Mouse (Mus musculus): ENCODE measurements around the gene Myo1d. TPM values are rescaled to one million over a fixed set of nuclear protein-coding genes. Genes with fewer than 3 reads are reported as not detected.

The Myo1d gene
- polyA plus RNA-seq, 1 experiment from 2014 or later: 30.5 TPM

DNA sequence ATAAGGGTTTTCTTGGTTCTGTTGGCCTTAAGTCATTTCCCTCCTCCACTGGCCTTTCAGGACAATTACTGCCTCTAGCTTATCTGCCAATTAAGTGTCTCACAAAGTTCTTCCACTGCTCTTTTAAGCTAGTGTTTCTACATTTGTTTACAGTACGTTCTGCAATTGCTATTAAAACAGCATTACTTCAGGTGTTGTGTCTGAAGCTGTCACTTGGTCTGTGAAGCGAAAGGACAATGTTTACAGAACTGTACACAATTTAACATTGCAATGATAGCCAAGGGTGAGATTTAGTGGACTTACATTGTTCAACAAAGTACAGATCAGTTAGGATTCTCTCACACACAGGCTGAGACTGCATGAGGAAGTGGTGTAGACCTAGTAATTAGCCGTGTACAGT is 67.6 kb downstream of the Myo1d start:
- no peak overlapping the region for H3K9ac ChIP-seq
- H3K4me3 ChIP-seq (replicated peaks): no peak overlapping the region
- H3K36me3 ChIP-seq: no peaks in the 10 kb centered on the region
- H3K4me1 ChIP-seq: no peaks in the 10 kb centered on the region; the same call in 1 of the 2 replicates
- H3K27ac ChIP-seq: no peak overlapping the region
- H3K9me3 ChIP-seq: no peaks in the 10 kb centered on the region
- 38% methylated on average over 3 of the region's 3 CpGs for WGBS
- no peaks in the 10 kb centered on the region for H3K27me3 ChIP-seq (replicated peaks)
- no peak for ATAC-seq (ENCODE audit: insufficient read depth, low FRiP score, low read depth)
- no peak overlapping the region for H3K4me2 ChIP-seq

DNA sequence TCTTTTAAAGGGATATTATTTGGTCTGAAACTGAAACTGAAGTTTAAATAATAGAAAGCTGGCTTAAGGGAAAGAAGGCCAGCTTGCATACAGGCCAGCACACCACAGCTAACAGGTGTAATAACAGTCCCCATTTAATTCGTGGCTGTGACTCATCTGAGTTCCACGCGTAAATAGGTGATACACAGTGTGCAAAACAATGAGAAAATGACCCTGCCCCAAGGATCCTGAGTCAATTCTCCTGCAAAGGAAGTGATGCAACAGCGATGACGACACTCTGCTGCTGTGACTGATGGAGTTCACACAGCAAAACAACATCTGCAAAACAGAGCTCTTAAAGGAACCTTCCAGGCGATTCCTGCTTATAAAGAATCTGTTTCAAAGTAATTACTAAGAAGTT is 68.5 kb downstream of the Myo1d start:
- H3K36me3 ChIP-seq: no peaks in the 10 kb centered on the region
- H3K27me3 ChIP-seq (replicated peaks): no peaks in the 10 kb centered on the region
- ATAC-seq (ENCODE audit: insufficient read depth, low FRiP score, low read depth): no peak
- H3K4me2 ChIP-seq: no peak overlapping the region
- no peak overlapping the region for H3K27ac ChIP-seq
- WGBS: 56% methylated on average over 6 of the region's 6 CpGs
- no peaks in the 10 kb centered on the region for H3K9me3 ChIP-seq
- H3K9ac ChIP-seq: no peak overlapping the region
- H3K4me3 ChIP-seq (replicated peaks): no peak overlapping the region
- no peaks in the 10 kb centered on the region; the same call in 1 of the 2 replicates for H3K4me1 ChIP-seq

DNA sequence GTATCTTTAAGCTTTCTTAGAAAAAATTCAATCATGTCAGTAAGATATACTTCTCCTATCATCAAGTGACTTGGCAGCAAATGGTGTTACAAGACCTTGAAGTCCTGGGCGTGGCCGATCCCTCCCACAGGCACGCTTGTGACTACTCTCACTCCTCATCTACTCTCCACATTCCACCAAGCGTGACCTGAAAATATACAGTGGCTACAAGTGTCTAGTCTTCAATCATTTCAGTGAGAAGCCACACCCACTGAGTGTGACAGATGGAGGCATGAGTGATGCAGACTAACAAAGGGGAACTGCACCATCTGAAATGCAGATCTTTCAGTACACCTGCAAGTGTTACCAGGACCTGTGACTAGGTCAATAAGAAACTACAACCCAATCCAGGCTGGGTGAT is 79.2 kb downstream of the Myo1d start:
- Histone ChIP-seq H3K4me1 (no peaks in the 10 kb centered on the region), H3K4me2 (no peak overlapping the region), H3K27me3 (replicated peaks) (no peaks in the 10 kb centered on the region), H3K9me3 (no peaks in the 10 kb centered on the region), H3K4me3 (replicated peaks) (no peak overlapping the region), H3K36me3 (no peaks in the 10 kb centered on the region), H3K27ac (no peak overlapping the region), H3K9ac (no peak overlapping the region)
- 59% methylated on average over 4 of the region's 4 CpGs for WGBS
- no peak for ATAC-seq (ENCODE audit: insufficient read depth, low FRiP score, low read depth)

DNA sequence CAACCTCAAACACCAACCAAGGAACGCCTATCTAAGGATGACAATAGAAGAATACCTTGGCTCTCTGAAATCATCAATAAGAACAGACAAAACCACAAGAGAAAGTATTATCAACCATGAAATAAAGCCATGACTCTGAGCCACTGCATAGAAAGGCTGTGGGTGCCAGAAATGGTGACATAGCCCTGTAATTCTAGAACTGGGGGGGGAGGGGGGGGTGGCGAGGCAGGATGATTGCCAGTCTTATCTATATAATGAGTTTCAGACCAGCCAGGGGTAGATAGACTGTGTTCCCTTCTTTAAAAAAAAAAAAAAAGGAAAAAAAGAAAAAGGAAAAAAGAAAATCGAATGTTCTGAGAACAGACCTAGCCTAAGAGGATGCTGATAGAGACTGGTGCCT is 81.1 kb downstream of the Myo1d start:
- no peaks in the 10 kb centered on the region for H3K9me3 ChIP-seq
- no peak overlapping the region for H3K9ac ChIP-seq
- no peaks in the 10 kb centered on the region for H3K4me1 ChIP-seq
- H3K4me2 ChIP-seq: no peak overlapping the region
- no peaks in the 10 kb centered on the region for H3K27me3 ChIP-seq (replicated peaks)
- ATAC-seq (ENCODE audit: insufficient read depth, low FRiP score, low read depth): no peak
- no peaks in the 10 kb centered on the region for H3K36me3 ChIP-seq
- H3K4me3 ChIP-seq (replicated peaks): no peak overlapping the region
- 68% methylated on average over 3 of the region's 3 CpGs for WGBS
- no peak overlapping the region for H3K27ac ChIP-seq

DNA sequence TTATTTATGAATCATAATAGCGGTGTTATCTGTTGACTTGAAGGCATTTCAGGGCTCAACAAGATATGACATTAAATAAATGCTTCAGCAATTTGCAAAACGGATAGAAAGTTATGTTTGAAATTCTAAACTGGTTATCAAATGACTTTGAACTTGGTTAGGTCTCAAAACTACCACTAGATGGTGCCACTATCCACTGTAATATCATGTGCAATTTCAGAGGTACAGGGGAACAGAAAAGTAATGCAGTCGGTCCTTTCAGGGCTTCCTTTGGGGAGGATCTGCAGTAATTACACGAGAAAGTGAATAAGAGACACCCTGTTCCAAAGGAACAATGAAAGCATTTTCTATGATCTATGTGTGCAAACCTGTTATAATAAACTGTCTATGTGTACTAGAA is 83.5 kb downstream of the Myo1d start:
- WGBS: 3% methylated on average over 4 of the region's 4 CpGs
- Histone ChIP-seq H3K9me3 (no peaks in the 10 kb centered on the region), H3K27ac (no peak overlapping the region), H3K4me2 (no peak overlapping the region), H3K36me3 (no peaks in the 10 kb centered on the region), H3K9ac (no peak overlapping the region), H3K27me3 (replicated peaks) (no peaks in the 10 kb centered on the region), H3K4me3 (replicated peaks) (no peak overlapping the region), H3K4me1 (no peaks in the 10 kb centered on the region)
- no peak for ATAC-seq (ENCODE audit: insufficient read depth, low FRiP score, low read depth)

DNA sequence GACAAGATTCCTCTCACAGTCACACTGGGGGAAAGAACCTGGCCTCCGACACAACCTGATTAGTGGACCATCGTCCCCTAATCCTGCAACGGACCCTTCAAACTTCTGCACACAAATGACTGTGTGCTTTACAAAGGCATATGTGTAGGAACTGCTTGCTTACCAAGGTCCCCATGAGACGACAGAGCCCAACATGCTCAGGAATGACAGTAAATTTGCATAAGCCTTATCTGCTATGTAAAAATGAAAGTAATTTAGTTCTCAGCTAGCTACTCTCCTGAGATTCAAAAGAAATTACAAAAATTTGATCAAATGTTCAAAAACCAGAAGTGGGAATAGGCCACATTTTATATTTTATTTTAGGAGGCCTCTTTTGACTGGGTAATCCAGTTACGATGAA is 95.2 kb downstream of the Myo1d start:
- Histone ChIP-seq H3K9ac (no peak overlapping the region), H3K36me3 (no peaks in the 10 kb centered on the region), H3K4me1 (no peaks in the 10 kb centered on the region), H3K4me3 (replicated peaks) (no peak overlapping the region), H3K27me3 (replicated peaks) (no peaks in the 10 kb centered on the region), H3K4me2 (no peak overlapping the region), H3K27ac (no peak overlapping the region), H3K9me3 (no peaks in the 10 kb centered on the region)
- WGBS: 85% methylated on average over 5 of the region's 5 CpGs
- no peak for ATAC-seq (ENCODE audit: insufficient read depth, low FRiP score, low read depth)

DNA sequence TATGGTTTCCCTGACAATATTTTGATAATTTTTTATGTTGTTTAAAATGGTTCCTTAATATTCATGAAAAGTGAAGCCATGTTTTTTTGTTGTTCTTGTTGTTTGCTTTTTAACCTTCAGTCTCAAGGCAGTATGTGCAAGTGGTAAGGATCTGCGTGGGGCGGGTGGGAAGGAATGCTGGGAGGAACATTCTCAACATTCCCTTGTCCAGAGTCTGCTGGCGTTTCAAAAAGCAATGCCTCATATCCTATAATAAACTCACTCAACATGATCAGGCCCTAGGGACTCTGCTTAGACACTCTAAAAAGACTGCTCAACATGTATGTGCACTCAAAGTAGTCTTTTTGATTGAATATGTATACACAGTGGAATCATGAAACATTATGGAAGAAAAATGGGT is 97.1 kb downstream of the Myo1d start:
- Histone ChIP-seq H3K4me3 (replicated peaks) (no peak overlapping the region), H3K4me1 (no peaks in the 10 kb centered on the region), H3K36me3 (no peaks in the 10 kb centered on the region), H3K9ac (no peak overlapping the region), H3K4me2 (no peak overlapping the region), H3K27me3 (replicated peaks) (no peaks in the 10 kb centered on the region), H3K27ac (no peak overlapping the region), H3K9me3 (no peaks in the 10 kb centered on the region)
- 50% methylated on average over 3 of the region's 3 CpGs for WGBS
- no peak for ATAC-seq (ENCODE audit: insufficient read depth, low FRiP score, low read depth)

DNA sequence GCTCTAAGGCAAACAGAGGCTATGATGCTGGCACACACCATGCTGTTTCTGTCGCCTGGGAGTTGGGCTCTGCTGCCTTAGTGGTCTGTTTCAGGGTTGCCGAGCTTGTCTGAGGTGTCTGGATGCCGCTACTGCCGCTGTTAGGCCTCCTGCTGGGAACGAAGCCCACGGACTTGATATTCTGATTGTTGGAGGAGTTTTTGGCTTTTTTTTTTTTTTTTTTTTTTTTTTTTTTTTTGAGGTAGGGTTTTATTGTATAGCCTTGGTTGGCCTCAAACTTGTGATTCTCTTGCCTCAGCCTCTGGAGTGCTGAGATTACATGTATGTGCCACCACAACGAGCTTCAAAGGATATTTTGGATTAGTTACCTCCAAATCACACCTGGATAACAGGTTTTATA is 106.8 kb downstream of the Myo1d start:
- no peaks in the 10 kb centered on the region for H3K36me3 ChIP-seq
- no peak overlapping the region for H3K4me2 ChIP-seq
- no peak for ATAC-seq (ENCODE audit: insufficient read depth, low FRiP score, low read depth)
- H3K4me3 ChIP-seq (replicated peaks): no peak overlapping the region
- no peaks in the 10 kb centered on the region for H3K27me3 ChIP-seq (replicated peaks)
- no peaks in the 10 kb centered on the region for H3K4me1 ChIP-seq
- H3K9me3 ChIP-seq: no peaks in the 10 kb centered on the region
- 52% methylated on average over 7 of the region's 7 CpGs for WGBS
- no peak overlapping the region for H3K27ac ChIP-seq
- H3K9ac ChIP-seq: no peak overlapping the region

DNA sequence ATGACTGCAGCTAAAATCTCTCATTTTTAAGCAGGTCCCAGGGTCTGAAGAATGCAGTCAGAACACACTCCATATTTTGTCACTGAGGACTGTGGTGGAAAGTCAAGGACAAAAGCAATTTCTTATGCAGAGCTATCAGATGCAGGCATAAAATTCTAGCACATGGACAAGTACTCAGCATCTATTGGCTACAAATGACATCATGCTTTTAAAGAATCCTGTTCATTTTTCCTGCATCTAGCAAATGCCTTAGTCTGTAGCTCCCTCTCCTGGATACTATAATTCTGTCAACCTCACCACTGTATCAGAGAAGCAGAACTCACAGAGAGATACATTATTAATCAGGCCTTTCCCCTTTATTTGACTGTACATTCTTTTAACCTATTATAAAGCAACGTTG is 109.4 kb downstream of the Myo1d start:
- Histone ChIP-seq H3K9me3 (no peaks in the 10 kb centered on the region), H3K9ac (no peak overlapping the region), H3K4me1 (no peaks in the 10 kb centered on the region), H3K36me3 (no peaks in the 10 kb centered on the region), H3K27ac (no peak overlapping the region), H3K4me3 (replicated peaks) (no peak overlapping the region), H3K27me3 (replicated peaks) (no peaks in the 10 kb centered on the region), H3K4me2 (no peak overlapping the region)
- WGBS: 40% methylated on average over 1 of the region's 1 CpGs
- ATAC-seq (ENCODE audit: insufficient read depth, low FRiP score, low read depth): peak; percentile 27; the same call in 1 of the 2 replicates

DNA sequence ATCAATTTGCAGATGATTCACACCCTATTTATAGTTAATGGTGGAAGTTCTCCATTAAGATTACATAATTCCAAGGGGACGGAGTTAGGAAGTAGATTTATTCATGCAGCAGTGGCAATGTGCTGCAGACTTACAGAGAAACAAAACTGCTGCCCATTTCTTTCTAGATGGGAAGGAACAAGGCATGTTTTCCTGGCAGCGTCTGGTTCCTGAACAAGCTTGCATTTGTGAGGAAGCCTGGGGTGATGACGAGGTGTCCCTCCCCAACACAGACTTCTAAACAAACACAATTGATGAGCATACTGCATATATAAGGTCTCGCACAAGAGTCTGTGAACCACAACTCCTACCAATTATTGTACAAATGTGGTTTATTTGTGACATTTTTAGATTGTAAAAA is 109.9 kb downstream of the Myo1d start:
- no peak for ATAC-seq (ENCODE audit: insufficient read depth, low FRiP score, low read depth)
- no peak overlapping the region for H3K4me2 ChIP-seq
- 65% methylated on average over 4 of the region's 4 CpGs for WGBS
- no peak overlapping the region for H3K9ac ChIP-seq
- no peaks in the 10 kb centered on the region for H3K4me1 ChIP-seq
- no peaks in the 10 kb centered on the region for H3K9me3 ChIP-seq
- H3K4me3 ChIP-seq (replicated peaks): no peak overlapping the region
- H3K36me3 ChIP-seq: no peaks in the 10 kb centered on the region
- H3K27ac ChIP-seq: no peak overlapping the region
- H3K27me3 ChIP-seq (replicated peaks): no peaks in the 10 kb centered on the region

DNA sequence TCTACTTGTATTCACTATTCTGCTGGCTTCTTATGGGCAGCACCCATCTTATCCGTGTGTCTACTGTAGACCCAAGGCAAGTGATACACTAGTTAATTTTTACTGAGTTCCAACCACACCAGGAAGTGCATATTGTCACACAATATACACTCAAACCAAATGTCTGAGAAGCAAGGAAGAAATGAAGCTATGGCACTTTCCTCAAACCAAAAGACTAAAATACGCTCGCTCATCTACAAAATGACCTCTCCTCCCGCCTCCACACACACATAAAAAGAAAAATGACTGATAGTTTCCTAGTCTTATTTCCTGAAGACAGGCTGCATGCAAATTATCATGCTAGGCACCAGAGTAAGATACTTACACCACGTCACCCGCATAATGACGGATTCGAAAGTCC is 113.6 kb downstream of the Myo1d start:
- Histone ChIP-seq H3K4me1 (no peaks in the 10 kb centered on the region), H3K4me3 (replicated peaks) (no peak overlapping the region), H3K27ac (no peak overlapping the region), H3K9me3 (no peaks in the 10 kb centered on the region), H3K36me3 (no peaks in the 10 kb centered on the region), H3K9ac (no peak overlapping the region), H3K4me2 (no peak overlapping the region), H3K27me3 (replicated peaks) (no peaks in the 10 kb centered on the region)
- ATAC-seq (ENCODE audit: insufficient read depth, low FRiP score, low read depth): no peak
- 89% methylated on average over 8 of the region's 8 CpGs for WGBS

DNA sequence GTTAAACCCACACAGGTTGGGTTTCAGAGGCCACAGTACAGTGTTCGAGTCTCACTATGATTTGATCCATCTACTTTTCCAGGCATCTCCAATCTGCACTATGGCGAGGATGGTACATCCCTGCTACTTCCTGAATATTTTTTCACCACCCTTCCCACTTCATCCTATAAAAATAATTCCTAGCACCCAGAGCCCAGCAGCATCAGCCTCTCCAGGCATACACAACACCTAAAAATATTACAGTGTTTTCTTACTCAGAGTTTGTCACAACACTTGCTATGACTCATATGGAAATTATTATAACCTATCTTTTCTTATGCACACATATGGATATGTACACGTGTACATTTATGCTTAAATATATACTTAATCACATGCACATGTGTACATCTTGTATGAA is 115.6 kb downstream of the Myo1d start:
- ATAC-seq (ENCODE audit: insufficient read depth, low FRiP score, low read depth): no peak
- Histone ChIP-seq H3K4me1 (no peaks in the 10 kb centered on the region), H3K9ac (no peak overlapping the region), H3K9me3 (no peaks in the 10 kb centered on the region), H3K36me3 (no peaks in the 10 kb centered on the region), H3K27me3 (replicated peaks) (no peaks in the 10 kb centered on the region), H3K27ac (no peak overlapping the region), H3K4me3 (replicated peaks) (no peak overlapping the region), H3K4me2 (no peak overlapping the region)
- WGBS: 78% methylated on average over 3 of the region's 3 CpGs

DNA sequence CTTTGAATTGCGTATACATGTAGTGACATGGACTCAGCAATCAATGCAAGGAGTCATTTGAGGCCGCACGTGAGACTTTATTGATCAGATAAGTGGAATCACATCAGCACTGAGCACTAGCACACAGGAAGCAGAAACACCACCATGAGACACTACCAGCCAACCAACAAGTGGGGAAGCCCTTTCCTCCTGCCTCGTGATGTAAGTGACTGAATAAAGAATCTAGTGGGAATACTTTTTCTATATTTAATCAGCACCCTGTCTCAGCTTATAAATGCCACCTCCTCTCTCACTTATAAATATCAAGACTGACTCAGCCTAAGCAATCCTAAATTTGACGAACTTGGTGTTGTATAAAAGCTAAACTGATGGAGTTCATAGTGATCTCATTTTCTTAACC is 134.7 kb downstream of the Myo1d start:
- Histone ChIP-seq H3K4me3 (replicated peaks) (no peak overlapping the region), H3K4me1 (no peaks in the 10 kb centered on the region), H3K36me3 (no peaks in the 10 kb centered on the region), H3K4me2 (no peak overlapping the region), H3K9me3 (no peaks in the 10 kb centered on the region), H3K9ac (no peak overlapping the region), H3K27ac (no peak overlapping the region), H3K27me3 (replicated peaks) (no peaks in the 10 kb centered on the region)
- 82% methylated on average over 5 of the region's 5 CpGs for WGBS
- ATAC-seq (ENCODE audit: insufficient read depth, low FRiP score, low read depth): no peak
